Mouse (Mus musculus): Measurements from ENCODE around the gene Cdkal1. TPM values are rescaled to one million over a fixed set of nuclear protein-coding genes. Genes with fewer than 3 reads are reported as not detected.

Gene Cdkal1
- 23.9 and 32.1 TPM in 2 replicates for polyA plus RNA-seq (2014; fragmentation: Nextera tagmentation; extraction: Ambion mirVana)

DNA sequence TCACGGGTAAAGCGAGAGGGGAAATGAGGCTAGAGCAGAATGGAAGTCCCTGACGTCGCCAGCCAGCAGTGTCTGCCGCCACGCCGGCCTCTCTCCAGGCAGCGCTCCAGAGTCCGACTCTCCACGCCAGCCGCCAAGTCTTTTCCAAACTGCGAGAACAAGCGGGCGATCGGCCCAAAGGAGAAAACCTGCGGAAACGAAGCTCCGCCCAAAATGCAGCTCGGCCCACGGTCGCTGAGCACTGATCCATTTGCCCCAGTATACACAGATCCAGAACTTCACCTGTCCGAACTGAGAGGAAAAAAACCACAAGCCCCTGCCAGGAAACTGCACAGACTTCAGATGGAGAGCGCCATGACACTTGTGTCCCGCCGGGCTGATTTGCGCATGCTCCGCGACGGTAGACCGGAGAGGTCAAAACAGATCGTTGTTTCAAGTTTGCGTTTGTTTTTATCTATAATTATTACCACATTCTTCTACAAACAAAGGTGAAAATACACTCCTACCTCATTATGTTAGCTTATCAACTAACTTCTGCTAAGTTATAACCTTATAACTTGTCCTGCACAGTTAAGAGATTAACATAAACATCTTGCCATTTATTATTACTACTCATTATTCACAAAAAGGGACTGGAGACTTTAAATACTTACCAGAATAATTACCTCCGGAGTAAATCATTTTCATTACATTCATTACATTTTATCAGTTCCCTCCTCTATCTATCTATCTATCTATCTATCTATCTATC, at the start of gene Cdkal1:
Gene Cdkal1 (minus strand): TSS at position 394 of the 751 bp plus-strand sequence.
- H3K27me3 ChIP-seq (replicated peaks; ENCODE audit: control insufficient read depth, insufficient read depth, low read length): no peaks in the 10 kb centered on the region
- peaks cover 4% of the 10 kb centered on the region; the same call in 1 of the 2 replicates for H3K4me1 ChIP-seq (ENCODE audit: control insufficient read depth, insufficient read depth, low read length)
- peak within 1 kb of the TSS; percentile 76 for H3K4me3 ChIP-seq (ENCODE audit: low read depth, low read length)
- H3K4me2 ChIP-seq (ENCODE audit: low read length): peak within 1 kb of the TSS; percentile 71
- H3K36me3 ChIP-seq (ENCODE audit: control insufficient read depth, insufficient read depth, low read length): no peaks in the 10 kb centered on the region
- under 1% methylated on average over 33 of the region's 33 CpGs for WGBS
- H3K27ac ChIP-seq (ENCODE audit: low read depth, low read length): peak within 1 kb of the TSS; percentile 52; the same call in 1 of the 2 replicates
- H3K9me3 ChIP-seq (replicated peaks; ENCODE audit: control insufficient read depth, low read length): no peaks in the 10 kb centered on the region
- H3K9ac ChIP-seq (ENCODE audit: low read length): peak within 1 kb of the TSS; percentile 84
- DNase-seq (ENCODE audit: low spot score) (peak; percentile 92), ATAC-seq (peak; percentile 90)

DNA sequence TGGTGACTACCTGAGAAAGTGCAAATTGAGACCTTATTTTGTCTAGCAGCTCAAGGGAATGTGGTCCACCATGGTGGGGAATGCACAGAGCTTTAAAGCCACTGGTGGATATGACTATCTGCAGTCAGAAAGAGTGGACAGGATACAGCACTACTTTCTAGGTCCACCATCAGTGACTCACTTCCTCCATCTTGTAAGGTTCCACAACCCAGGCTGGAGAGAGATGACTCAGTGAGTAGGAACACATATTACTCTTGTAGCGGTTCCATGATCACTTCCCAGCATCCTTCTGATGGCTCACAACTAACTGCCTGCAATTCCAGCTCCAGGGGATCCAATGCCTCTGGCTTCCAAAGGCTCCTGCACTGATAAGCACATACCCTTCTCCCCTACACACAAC, 47.9 kb upstream of the Cdkal1 start:
- H3K9ac ChIP-seq (ENCODE audit: low read length): no peak overlapping the region
- 92% methylated on average over 1 of the region's 1 CpGs for whole genome bisulfite sequencing
- DNase-seq (ENCODE audit: low spot score): no peak

DNA sequence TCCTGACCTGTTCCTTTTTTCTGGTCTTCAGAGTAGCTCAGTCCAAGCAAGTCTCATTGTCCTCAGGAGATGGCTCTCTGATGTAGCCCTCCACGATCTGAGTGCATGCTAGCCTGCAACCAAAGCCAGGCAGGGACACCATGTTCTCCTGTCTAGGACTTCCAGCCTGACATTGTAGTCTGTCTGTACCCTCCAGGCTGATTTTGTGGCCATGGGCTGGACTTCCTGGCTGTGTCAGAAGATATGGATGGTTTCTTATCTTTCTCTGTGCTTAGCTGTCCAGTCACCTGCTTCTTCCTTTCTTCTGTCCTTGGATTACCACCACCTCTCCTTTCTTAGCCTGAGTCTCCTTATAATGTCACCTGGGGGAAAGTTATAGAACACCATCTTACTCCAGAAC, 47.2 kb upstream of the Cdkal1 start:
- ATAC-seq (no peak), DNase-seq (ENCODE audit: low spot score) (no peak)
- peaks cover 19% of the 10 kb centered on the region for H3K9me3 ChIP-seq (replicated peaks; ENCODE audit: control insufficient read depth, low read length)
- H3K27me3 ChIP-seq (replicated peaks; ENCODE audit: control insufficient read depth, insufficient read depth, low read length): no peaks in the 10 kb centered on the region
- WGBS: 95% methylated on average over 1 of the region's 1 CpGs
- no peak overlapping the region for H3K9ac ChIP-seq (ENCODE audit: low read length)
- peaks cover 15% of the 10 kb centered on the region for H3K36me3 ChIP-seq (ENCODE audit: control insufficient read depth, insufficient read depth, low read length)
- no peak overlapping the region for H3K4me3 ChIP-seq (ENCODE audit: low read depth, low read length)
- H3K27ac ChIP-seq (ENCODE audit: low read depth, low read length): no peak overlapping the region
- H3K4me2 ChIP-seq (ENCODE audit: low read length): no peak overlapping the region
- no peaks in the 10 kb centered on the region for H3K4me1 ChIP-seq (ENCODE audit: control insufficient read depth, insufficient read depth, low read length)

More for the DNA sequence above, 47.9 kb upstream of the Cdkal1 start:
- Histone ChIP-seq H3K27ac (ENCODE audit: low read depth, low read length) (no peak overlapping the region), H3K36me3 (ENCODE audit: control insufficient read depth, insufficient read depth, low read length) (peaks cover 19% of the 10 kb centered on the region), H3K4me1 (ENCODE audit: control insufficient read depth, insufficient read depth, low read length) (no peaks in the 10 kb centered on the region), H3K4me2 (ENCODE audit: low read length) (no peak overlapping the region), H3K4me3 (ENCODE audit: low read depth, low read length) (no peak overlapping the region), H3K27me3 (replicated peaks; ENCODE audit: control insufficient read depth, insufficient read depth, low read length) (no peaks in the 10 kb centered on the region), H3K9me3 (replicated peaks; ENCODE audit: control insufficient read depth, low read length) (peaks cover 19% of the 10 kb centered on the region)
- no peak for ATAC-seq

DNA sequence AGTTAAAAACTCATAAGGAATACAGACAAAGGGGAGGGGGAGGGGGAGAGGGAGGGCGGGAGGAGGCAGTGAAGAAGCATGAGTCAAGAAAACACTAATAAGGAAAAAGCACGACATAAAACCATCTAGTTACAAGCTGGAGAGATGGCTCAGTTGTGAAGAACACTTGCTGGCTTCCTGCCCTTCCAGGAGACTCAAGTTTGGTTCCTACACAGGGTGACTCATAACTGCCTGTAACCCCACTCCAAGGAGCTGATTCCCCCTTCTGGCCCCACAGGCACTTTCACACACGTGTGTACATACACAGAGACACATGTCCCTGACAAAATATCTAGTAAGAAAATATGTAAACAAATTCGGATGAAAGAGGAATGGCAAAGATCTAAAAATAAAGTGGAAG, 46.2 kb upstream of the Cdkal1 start:
- Histone ChIP-seq H3K27ac (ENCODE audit: low read depth, low read length) (no peak overlapping the region), H3K9me3 (replicated peaks; ENCODE audit: control insufficient read depth, low read length) (peaks cover 19% of the 10 kb centered on the region), H3K4me2 (ENCODE audit: low read length) (no peak overlapping the region), H3K4me3 (ENCODE audit: low read depth, low read length) (no peak overlapping the region), H3K4me1 (ENCODE audit: control insufficient read depth, insufficient read depth, low read length) (no peaks in the 10 kb centered on the region), H3K36me3 (ENCODE audit: control insufficient read depth, insufficient read depth, low read length) (peaks cover 6% of the 10 kb centered on the region), H3K9ac (ENCODE audit: low read length) (no peak overlapping the region), H3K27me3 (replicated peaks; ENCODE audit: control insufficient read depth, insufficient read depth, low read length) (no peaks in the 10 kb centered on the region)
- 88% methylated on average over 4 of the region's 4 CpGs for WGBS
- no peak for ATAC-seq
- DNase-seq (ENCODE audit: low spot score): no peak

DNA sequence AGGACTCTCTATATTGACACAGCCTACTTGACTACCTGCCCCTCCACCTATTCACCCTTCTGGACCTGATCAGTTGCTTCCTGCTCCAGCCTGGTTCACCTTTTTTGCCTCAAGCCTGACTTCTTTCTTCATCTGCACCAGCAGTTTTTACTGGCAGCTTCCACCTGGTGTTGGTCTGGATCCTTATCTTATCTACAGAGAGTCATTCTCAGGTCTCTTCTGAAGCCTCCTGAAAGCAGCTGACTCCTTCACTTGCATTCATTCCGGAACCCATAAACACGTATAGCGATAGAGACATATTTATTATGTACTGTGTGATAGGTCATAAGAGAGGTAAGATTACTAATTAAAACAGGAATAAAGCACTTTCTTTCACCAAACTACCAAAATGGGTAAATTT, 11.3 kb upstream of the Cdkal1 start:
- no peaks in the 10 kb centered on the region for H3K4me1 ChIP-seq (ENCODE audit: control insufficient read depth, insufficient read depth, low read length)
- H3K4me3 ChIP-seq (ENCODE audit: low read depth, low read length): no peak overlapping the region
- H3K4me2 ChIP-seq (ENCODE audit: low read length): no peak overlapping the region
- 97% methylated on average over 3 of the region's 3 CpGs for WGBS
- no peaks in the 10 kb centered on the region for H3K9me3 ChIP-seq (replicated peaks; ENCODE audit: control insufficient read depth, low read length)
- DNase-seq (ENCODE audit: low spot score): no peak
- no peaks in the 10 kb centered on the region for H3K36me3 ChIP-seq (ENCODE audit: control insufficient read depth, insufficient read depth, low read length)
- H3K27me3 ChIP-seq (replicated peaks; ENCODE audit: control insufficient read depth, insufficient read depth, low read length): no peaks in the 10 kb centered on the region
- H3K27ac ChIP-seq (ENCODE audit: low read depth, low read length): no peak overlapping the region
- H3K9ac ChIP-seq (ENCODE audit: low read length): no peak overlapping the region
- ATAC-seq: no peak

DNA sequence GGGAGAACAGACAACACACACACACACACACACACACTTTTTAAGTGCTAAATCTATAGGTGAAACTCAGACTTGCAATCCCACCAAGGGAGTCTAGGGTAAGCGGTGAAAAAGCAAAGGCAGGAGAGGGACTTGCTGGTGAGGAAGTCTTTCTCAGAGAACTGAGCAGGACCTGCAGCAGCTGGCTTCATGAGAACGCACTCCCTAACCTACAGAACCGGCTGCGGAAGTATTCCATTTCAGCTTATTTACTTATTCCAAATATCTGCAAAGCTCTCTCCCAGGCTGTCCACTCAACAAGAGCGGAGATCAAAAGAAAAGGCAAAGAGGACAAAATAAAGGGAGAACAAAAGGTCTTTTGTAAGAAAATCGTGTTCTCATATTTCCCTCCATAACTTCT, 8.9 kb upstream of the Cdkal1 start:
- H3K4me2 ChIP-seq (ENCODE audit: low read length): no peak overlapping the region
- H3K4me1 ChIP-seq (ENCODE audit: control insufficient read depth, insufficient read depth, low read length): no peaks in the 10 kb centered on the region
- 49% methylated on average over 6 of the region's 6 CpGs for WGBS
- H3K36me3 ChIP-seq (ENCODE audit: control insufficient read depth, insufficient read depth, low read length): no peaks in the 10 kb centered on the region
- DNase-seq (ENCODE audit: low spot score): no peak
- no peak overlapping the region for H3K9ac ChIP-seq (ENCODE audit: low read length)
- no peaks in the 10 kb centered on the region for H3K27me3 ChIP-seq (replicated peaks; ENCODE audit: control insufficient read depth, insufficient read depth, low read length)
- H3K27ac ChIP-seq (ENCODE audit: low read depth, low read length): no peak overlapping the region
- no peak overlapping the region for H3K4me3 ChIP-seq (ENCODE audit: low read depth, low read length)
- H3K9me3 ChIP-seq (replicated peaks; ENCODE audit: control insufficient read depth, low read length): no peaks in the 10 kb centered on the region
- ATAC-seq: no peak

DNA sequence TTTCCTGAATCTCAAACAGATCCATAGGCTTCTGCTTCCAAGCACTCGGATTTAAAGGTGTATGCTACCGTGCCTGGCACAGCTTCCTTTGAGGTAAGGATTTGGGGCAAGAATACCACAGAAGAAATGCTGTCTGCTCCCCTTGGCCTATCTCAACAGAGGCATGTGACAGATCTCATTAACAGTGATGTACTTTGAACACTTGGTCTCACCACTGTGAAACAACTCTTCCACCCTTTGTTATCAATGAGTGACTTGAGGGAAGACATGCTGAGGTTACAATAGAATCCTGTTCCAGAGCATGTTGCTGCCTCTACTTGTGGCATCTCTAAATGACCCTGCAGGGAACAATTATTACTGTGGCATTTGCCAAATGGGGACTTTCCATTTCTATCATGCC, 4.6 kb upstream of the Cdkal1 start:
- no peak for ATAC-seq
- WGBS: 73% methylated on average over 2 of the region's 2 CpGs
- H3K9ac ChIP-seq (ENCODE audit: low read length): no peak overlapping the region

DNA sequence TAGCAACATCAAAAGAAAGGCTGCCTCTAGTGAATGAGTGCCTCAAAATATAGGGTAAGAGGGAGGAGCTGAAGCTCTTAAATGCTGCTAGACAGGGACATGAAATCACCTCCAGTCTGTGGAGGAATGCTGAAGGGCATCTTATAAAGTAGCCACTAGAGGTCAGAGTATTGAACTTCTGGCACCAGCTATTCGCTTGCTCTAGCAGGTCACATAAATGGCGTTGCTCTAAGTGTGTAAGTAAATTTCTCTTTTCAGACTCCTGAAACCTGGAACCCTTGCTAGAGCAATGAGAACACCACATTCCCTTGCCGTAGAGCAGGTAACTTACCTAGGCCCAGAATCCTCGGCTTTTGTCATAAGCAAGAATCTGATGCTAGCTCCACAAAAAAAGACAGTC, 2.0 kb upstream of the Cdkal1 start:
- H3K4me1 ChIP-seq (ENCODE audit: control insufficient read depth, insufficient read depth, low read length): peaks cover 4% of the 10 kb centered on the region; the same call in 1 of the 2 replicates
- no peak overlapping the region for H3K9ac ChIP-seq (ENCODE audit: low read length)
- H3K27ac ChIP-seq (ENCODE audit: low read depth, low read length): no peak overlapping the region
- 16% methylated on average over 4 of the region's 4 CpGs for WGBS
- H3K4me2 ChIP-seq (ENCODE audit: low read length): no peak overlapping the region
- ATAC-seq: peak; percentile 47; the same call in 1 of the 2 replicates
- H3K4me3 ChIP-seq (ENCODE audit: low read depth, low read length): no peak overlapping the region
- no peaks in the 10 kb centered on the region for H3K36me3 ChIP-seq (ENCODE audit: control insufficient read depth, insufficient read depth, low read length)
- no peaks in the 10 kb centered on the region for H3K9me3 ChIP-seq (replicated peaks; ENCODE audit: control insufficient read depth, low read length)
- H3K27me3 ChIP-seq (replicated peaks; ENCODE audit: control insufficient read depth, insufficient read depth, low read length): no peaks in the 10 kb centered on the region
- peak; percentile 67 for DNase-seq (ENCODE audit: low spot score)

More for the DNA sequence above, 4.6 kb upstream of the Cdkal1 start:
- Histone ChIP-seq H3K36me3 (ENCODE audit: control insufficient read depth, insufficient read depth, low read length) (no peaks in the 10 kb centered on the region), H3K27ac (ENCODE audit: low read depth, low read length) (no peak overlapping the region), H3K4me3 (ENCODE audit: low read depth, low read length) (no peak overlapping the region), H3K4me1 (ENCODE audit: control insufficient read depth, insufficient read depth, low read length) (no peaks in the 10 kb centered on the region), H3K27me3 (replicated peaks; ENCODE audit: control insufficient read depth, insufficient read depth, low read length) (no peaks in the 10 kb centered on the region), H3K4me2 (ENCODE audit: low read length) (no peak overlapping the region), H3K9me3 (replicated peaks; ENCODE audit: control insufficient read depth, low read length) (no peaks in the 10 kb centered on the region)
- no peak for DNase-seq (ENCODE audit: low spot score)

DNA sequence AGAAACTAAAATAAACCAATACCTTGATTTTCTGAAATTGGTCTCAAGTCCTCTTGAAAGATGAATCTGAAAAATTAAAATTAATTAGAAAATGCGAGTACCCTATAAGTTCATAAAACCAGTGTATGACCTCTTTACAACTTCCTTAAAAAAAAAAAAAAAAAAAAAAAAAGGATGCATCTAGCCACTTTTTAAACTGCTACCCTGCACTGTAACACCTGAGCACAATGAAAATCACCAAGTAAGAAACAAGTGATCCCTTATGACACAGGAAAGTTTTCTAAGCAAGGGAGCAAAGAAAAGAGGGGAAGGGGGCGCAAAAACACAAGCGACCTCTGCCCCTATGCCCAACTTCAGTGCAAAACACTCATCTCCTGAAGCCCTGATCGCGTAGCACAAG, 598 bp downstream of the Cdkal1 start:
- ATAC-seq (no peak), DNase-seq (ENCODE audit: low spot score) (no peak)
- Histone ChIP-seq H3K4me1 (ENCODE audit: control insufficient read depth, insufficient read depth, low read length) (peaks cover 4% of the 10 kb centered on the region; the same call in 1 of the 2 replicates), H3K9ac (ENCODE audit: low read length) (peak overlapping the region; percentile 84), H3K27me3 (replicated peaks; ENCODE audit: control insufficient read depth, insufficient read depth, low read length) (no peaks in the 10 kb centered on the region), H3K27ac (ENCODE audit: low read depth, low read length) (peak overlapping the region; percentile 52; the same call in 1 of the 2 replicates), H3K36me3 (ENCODE audit: control insufficient read depth, insufficient read depth, low read length) (0 out of 2 replicates have a peak, but pooled peaks cover 1% of the 10 kb centered on the region), H3K4me3 (ENCODE audit: low read depth, low read length) (peak overlapping the region; percentile 76), H3K9me3 (replicated peaks; ENCODE audit: control insufficient read depth, low read length) (no peaks in the 10 kb centered on the region), H3K4me2 (ENCODE audit: low read length) (peak overlapping the region; percentile 71)
- 3% methylated on average over 5 of the region's 5 CpGs for WGBS

Measured in forebrain, embryonic 14.5 days (tissue).